Mouse (Mus musculus) liver, embryonic 14.5 days (tissue): Measurements from ENCODE around the gene Brap.
A peak's percentile ranks its signal among the peaks of the same experiment; 100 is the strongest.

Experiments used
- CTCF ChIP-seq: IDR thresholded peaks from 2 replicates; pipeline ENCODE4 v1.5.1; 2016; ENCODE audit warnings: antibody characterized with exemption, low read depth, control low read depth
- EP300 ChIP-seq: IDR thresholded peaks from 2 replicates; pipeline ENCODE4 v1.6.1; 2016; ENCODE audit warnings: antibody characterized with exemption, low read depth

DNA sequence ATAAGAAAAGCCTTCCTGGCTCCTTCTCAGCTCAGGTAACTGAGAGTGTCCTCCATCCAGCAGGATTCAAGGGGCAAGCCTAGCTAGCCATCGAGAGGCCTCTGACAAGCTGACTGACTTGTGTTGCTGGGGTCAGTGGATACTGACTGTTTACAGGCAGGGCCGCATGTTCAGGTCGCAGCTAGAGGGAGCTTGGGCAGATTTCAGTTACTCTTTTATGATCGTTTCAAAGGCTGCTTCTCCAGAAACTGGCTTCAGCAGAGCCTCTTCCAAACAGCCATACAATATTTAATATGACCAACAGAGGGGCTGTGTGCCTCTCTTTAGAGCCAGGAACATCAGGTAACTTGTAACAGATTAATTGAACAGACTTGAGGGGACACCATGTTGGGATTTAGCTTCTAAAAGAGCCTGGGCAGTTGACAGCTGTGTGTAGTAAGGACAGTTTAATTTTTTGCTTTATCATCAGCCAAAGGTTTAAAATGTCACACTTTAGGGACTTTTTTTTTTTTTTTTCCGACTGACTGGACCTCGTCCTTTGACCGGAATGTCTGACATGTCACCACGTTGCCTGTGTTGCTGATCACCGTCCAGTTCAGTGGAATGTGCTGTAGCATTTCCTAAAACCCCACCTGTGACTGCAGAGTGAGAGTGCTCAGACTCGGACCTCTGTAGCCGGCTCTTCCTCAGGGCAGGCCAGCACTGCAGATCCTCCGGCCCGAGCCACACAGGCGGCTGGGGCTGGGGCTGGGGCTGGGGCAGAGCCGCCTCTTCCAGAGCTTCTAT is 25.9 kb downstream of the Brap start:
- peak; percentile 42 for TF ChIP-seq CTCF
- TF ChIP-seq EP300 = no peak
